Mouse (Mus musculus): ENCODE results near the gene Spata31d1b. TPM values are rescaled to one million over a fixed set of nuclear protein-coding genes. Genes with fewer than 3 reads are reported as not detected.
A peak's percentile ranks its signal among the peaks of the same experiment; 100 is the strongest.

The Spata31d1b gene
- polyA plus RNA-seq, 1 experiment from 2014 or later, result not detected

GRCm38 (mm10) chr13:59674761-59675150 lies 37.3 kb upstream of the Spata31d1b start:
- no peak; the same call in 1 of the 2 replicates for ATAC-seq (ENCODE audit: low FRiP score, low TSS enrichment)
- H3K27ac ChIP-seq (ENCODE audit: low read depth, low read length), result peak overlapping the region; percentile 74; the same call in 1 of the 2 replicates
- WGBS, result 2% methylated on average over 13 of the region's 13 CpGs

GRCm38 (mm10) chr13:59675151-59676011 lies 36.7 kb upstream of the Spata31d1b start, which contains the start of gene Golm1:
Golm1 (minus strand) TSS chr13:59675811.
- Histone ChIP-seq H3K27ac (ENCODE audit: low read depth, low read length) (peak within 1 kb of the TSS; percentile 74), H3K9me3 (ENCODE audit: control insufficient read depth, low read length) (no peaks in the 10 kb centered on the region), H3K4me1 (ENCODE audit: control insufficient read depth, insufficient read depth, low read length) (peaks cover 11% of the 10 kb centered on the region), H3K27me3 (ENCODE audit: control insufficient read depth, insufficient read depth, low read length) (no peaks in the 10 kb centered on the region), H3K9ac (ENCODE audit: low read depth, low read length) (peak within 1 kb of the TSS; percentile 74), H3K36me3 (ENCODE audit: control insufficient read depth, insufficient read depth, low read length) (no peaks in the 10 kb centered on the region), H3K4me2 (replicated peaks; ENCODE audit: low read depth, low read length) (peak within 1 kb of the TSS; percentile 61), H3K4me3 (ENCODE audit: low read length) (peak within 1 kb of the TSS; percentile 77)
- WGBS, result 1% methylated on average over 45 of the region's 61 CpGs
- ATAC-seq (ENCODE audit: low FRiP score, low TSS enrichment), result peak; percentile 89

More at GRCm38 (mm10) chr13:59674761-59675150, 37.3 kb upstream of the Spata31d1b start:
- H3K27me3 ChIP-seq (ENCODE audit: control insufficient read depth, insufficient read depth, low read length), result no peaks in the 10 kb centered on the region
- no peaks in the 10 kb centered on the region for H3K9me3 ChIP-seq (ENCODE audit: control insufficient read depth, low read length)
- peak overlapping the region; percentile 77 for H3K4me3 ChIP-seq (ENCODE audit: low read length)
- no peaks in the 10 kb centered on the region for H3K36me3 ChIP-seq (ENCODE audit: control insufficient read depth, insufficient read depth, low read length)
- peak overlapping the region; percentile 74; the same call in 1 of the 2 replicates for H3K9ac ChIP-seq (ENCODE audit: low read depth, low read length)
- H3K4me1 ChIP-seq (ENCODE audit: control insufficient read depth, insufficient read depth, low read length), result peaks cover 11% of the 10 kb centered on the region
- H3K4me2 ChIP-seq (replicated peaks; ENCODE audit: low read depth, low read length), result peak overlapping the region; percentile 61

- WGBS, result 79% methylated on average over 11 of the region's 12 CpGs
- Histone ChIP-seq H3K4me3 (ENCODE audit: low read length) (no peak overlapping the region), H3K4me2 (replicated peaks; ENCODE audit: low read depth, low read length) (no peak overlapping the region)
Measured at GRCm38 (mm10) chr13:59676316-59677229, 35.5 kb upstream of the Spata31d1b start.

GRCm38 (mm10) chr13:59679306-59679705 lies 32.8 kb upstream of the Spata31d1b start:
- peaks cover under 1% of the 10 kb centered on the region; the same call in 1 of the 2 replicates for H3K4me1 ChIP-seq (ENCODE audit: control insufficient read depth, insufficient read depth, low read length)
- H3K36me3 ChIP-seq (ENCODE audit: control insufficient read depth, insufficient read depth, low read length), result no peaks in the 10 kb centered on the region
- H3K9me3 ChIP-seq (ENCODE audit: control insufficient read depth, low read length), result no peaks in the 10 kb centered on the region
- H3K27ac ChIP-seq (ENCODE audit: low read depth, low read length), result no peak overlapping the region
- H3K4me3 ChIP-seq (ENCODE audit: low read length), result no peak overlapping the region
- H3K4me2 ChIP-seq (replicated peaks; ENCODE audit: low read depth, low read length), result no peak overlapping the region
- no peaks in the 10 kb centered on the region for H3K27me3 ChIP-seq (ENCODE audit: control insufficient read depth, insufficient read depth, low read length)
- WGBS, result 36% methylated on average over 4 of the region's 4 CpGs
- no peak for ATAC-seq (ENCODE audit: low FRiP score, low TSS enrichment)
- no peak overlapping the region for H3K9ac ChIP-seq (ENCODE audit: low read depth, low read length)

More at GRCm38 (mm10) chr13:59676316-59677229, 35.5 kb upstream of the Spata31d1b start:
- H3K36me3 ChIP-seq (ENCODE audit: control insufficient read depth, insufficient read depth, low read length), result no peaks in the 10 kb centered on the region
- no peaks in the 10 kb centered on the region for H3K27me3 ChIP-seq (ENCODE audit: control insufficient read depth, insufficient read depth, low read length)
- H3K4me1 ChIP-seq (ENCODE audit: control insufficient read depth, insufficient read depth, low read length), result peaks cover 11% of the 10 kb centered on the region
- H3K9ac ChIP-seq (ENCODE audit: low read depth, low read length), result no peak overlapping the region
- ATAC-seq (ENCODE audit: low FRiP score, low TSS enrichment), result no peak
- H3K27ac ChIP-seq (ENCODE audit: low read depth, low read length), result no peak overlapping the region
- H3K9me3 ChIP-seq (ENCODE audit: control insufficient read depth, low read length), result no peaks in the 10 kb centered on the region

- no peak for ATAC-seq (ENCODE audit: low FRiP score, low TSS enrichment)
- no peak overlapping the region for H3K4me3 ChIP-seq (ENCODE audit: low read length)
- H3K4me1 ChIP-seq (ENCODE audit: control insufficient read depth, insufficient read depth, low read length), result no peaks in the 10 kb centered on the region
- no peak overlapping the region for H3K4me2 ChIP-seq (replicated peaks; ENCODE audit: low read depth, low read length)
- no peaks in the 10 kb centered on the region for H3K9me3 ChIP-seq (ENCODE audit: control insufficient read depth, low read length)
- 72% methylated on average over 4 of the region's 4 CpGs for WGBS
- no peak overlapping the region for H3K9ac ChIP-seq (ENCODE audit: low read depth, low read length)
- no peak overlapping the region for H3K27ac ChIP-seq (ENCODE audit: low read depth, low read length)
- no peaks in the 10 kb centered on the region for H3K36me3 ChIP-seq (ENCODE audit: control insufficient read depth, insufficient read depth, low read length)
- no peaks in the 10 kb centered on the region for H3K27me3 ChIP-seq (ENCODE audit: control insufficient read depth, insufficient read depth, low read length)
Measured at GRCm38 (mm10) chr13:59679908-59680307, 32.2 kb upstream of the Spata31d1b start.

DNA sequence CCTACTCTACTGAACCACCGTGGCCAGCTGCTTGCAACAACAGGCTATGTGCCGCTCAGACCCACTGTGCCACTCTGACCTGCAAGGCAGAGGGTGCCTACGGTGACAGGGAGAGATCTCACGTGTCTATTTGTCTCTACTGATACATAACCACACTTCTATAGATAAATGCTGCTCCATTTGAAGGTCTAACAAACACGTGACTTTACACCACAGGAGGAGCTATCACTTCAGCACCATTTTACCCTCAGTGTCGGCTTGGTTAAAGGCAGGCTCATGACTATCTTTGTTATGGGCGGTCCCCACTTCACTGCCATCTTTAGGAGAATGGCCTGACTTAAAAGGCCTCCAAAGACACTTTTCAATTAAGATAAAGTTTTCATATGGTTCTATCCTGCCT lies 29.5 kb upstream of the Spata31d1b start:
- H3K27me3 ChIP-seq (ENCODE audit: control insufficient read depth, insufficient read depth, low read length), result no peaks in the 10 kb centered on the region
- no peak overlapping the region for H3K4me2 ChIP-seq (replicated peaks; ENCODE audit: low read depth, low read length)
- H3K36me3 ChIP-seq (ENCODE audit: control insufficient read depth, insufficient read depth, low read length), result no peaks in the 10 kb centered on the region
- no peak overlapping the region for H3K9ac ChIP-seq (ENCODE audit: low read depth, low read length)
- no peaks in the 10 kb centered on the region for H3K9me3 ChIP-seq (ENCODE audit: control insufficient read depth, low read length)
- no peak overlapping the region for H3K4me3 ChIP-seq (ENCODE audit: low read length)
- H3K4me1 ChIP-seq (ENCODE audit: control insufficient read depth, insufficient read depth, low read length), result no peaks in the 10 kb centered on the region
- ATAC-seq (ENCODE audit: low FRiP score, low TSS enrichment), result no peak
- no peak overlapping the region for H3K27ac ChIP-seq (ENCODE audit: low read depth, low read length)
- 29% methylated on average over 7 of the region's 7 CpGs for WGBS

- H3K27ac ChIP-seq (ENCODE audit: low read depth, low read length), result no peak overlapping the region
- no peak overlapping the region for H3K9ac ChIP-seq (ENCODE audit: low read depth, low read length)
- H3K36me3 ChIP-seq (ENCODE audit: control insufficient read depth, insufficient read depth, low read length), result no peaks in the 10 kb centered on the region
- H3K4me2 ChIP-seq (replicated peaks; ENCODE audit: low read depth, low read length), result no peak overlapping the region
- no peaks in the 10 kb centered on the region for H3K4me1 ChIP-seq (ENCODE audit: control insufficient read depth, insufficient read depth, low read length)
- 91% methylated on average over 3 of the region's 3 CpGs for WGBS
- ATAC-seq (ENCODE audit: low FRiP score, low TSS enrichment), result no peak
- H3K9me3 ChIP-seq (ENCODE audit: control insufficient read depth, low read length), result no peaks in the 10 kb centered on the region
- H3K27me3 ChIP-seq (ENCODE audit: control insufficient read depth, insufficient read depth, low read length), result no peaks in the 10 kb centered on the region
- H3K4me3 ChIP-seq (ENCODE audit: low read length), result no peak overlapping the region
Measured at GRCm38 (mm10) chr13:59685236-59685635, 26.8 kb upstream of the Spata31d1b start.

DNA sequence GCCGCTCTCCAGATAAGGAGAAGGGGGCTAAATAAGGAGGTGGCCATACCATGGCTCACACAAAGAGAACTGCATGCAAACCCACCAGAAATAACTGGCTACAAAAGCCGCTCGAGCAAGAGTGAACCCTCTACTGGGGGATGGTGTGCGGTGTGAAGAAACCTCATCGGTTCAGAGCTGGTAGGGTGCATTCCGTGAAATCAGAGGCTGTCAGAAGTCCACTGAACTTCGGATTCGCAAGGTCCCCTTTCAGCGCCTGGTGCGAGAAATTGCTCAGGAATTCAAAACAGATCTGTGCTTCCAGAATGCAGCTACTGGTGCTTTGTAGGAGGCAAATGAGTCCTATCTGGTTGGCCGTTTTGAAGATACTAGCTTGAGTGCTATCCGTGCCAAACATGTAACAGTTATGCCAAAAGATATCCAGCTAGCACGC lies 23.7 kb upstream of the Spata31d1b start:
- ATAC-seq (ENCODE audit: low FRiP score, low TSS enrichment), result no peak
- WGBS, result 76% methylated on average over 13 of the region's 13 CpGs
- no peak overlapping the region for H3K27ac ChIP-seq (ENCODE audit: low read depth, low read length)
- H3K36me3 ChIP-seq (ENCODE audit: control insufficient read depth, insufficient read depth, low read length), result no peaks in the 10 kb centered on the region
- no peak overlapping the region for H3K9ac ChIP-seq (ENCODE audit: low read depth, low read length)
- no peak overlapping the region for H3K4me2 ChIP-seq (replicated peaks; ENCODE audit: low read depth, low read length)
- H3K27me3 ChIP-seq (ENCODE audit: control insufficient read depth, insufficient read depth, low read length), result no peaks in the 10 kb centered on the region
- no peaks in the 10 kb centered on the region for H3K4me1 ChIP-seq (ENCODE audit: control insufficient read depth, insufficient read depth, low read length)
- no peak overlapping the region for H3K4me3 ChIP-seq (ENCODE audit: low read length)
- H3K9me3 ChIP-seq (ENCODE audit: control insufficient read depth, low read length), result no peaks in the 10 kb centered on the region

Data from kidney, embryonic 14.5 days (tissue).